Mouse (Mus musculus) granulocyte monocyte progenitor cell, adult 5-6 weeks (primary cell): ENCODE measurements at regions not wholly inside any gene's neighbourhood (a gene's known extent, or its start where the extent isn't known, plus 50 kb on each side); places are given as distances from the start of the nearest gene placed in this dataset.
A peak's percentile ranks its signal among the peaks of the same experiment; 100 is the strongest.

Experiments used
- ATAC-seq: replicated peaks from 2 replicates; pipeline ENCODE4 v1.8.0; 2016; ENCODE audit warnings: mild to moderate bottlenecking, moderate TSS enrichment, inconsistent platforms; ENCODE audit not compliant: poor library complexity, severe bottlenecking

GRCm38 (mm10) chr6:10970587-10971138 lies 936.6 kb downstream of the Ndufa4 start:
- ATAC-seq = no peak

GRCm38 (mm10) chr6:10969841-10970536 lies 937.3 kb downstream of the Ndufa4 start:
- ATAC-seq = no peak

GRCm38 (mm10) chr6:10943545-10943944 lies 963.8 kb downstream of the Ndufa4 start:
- peak; percentile 53 for ATAC-seq

- ATAC-seq = no peak
These were observed 965.8 kb downstream of the Ndufa4 start for GRCm38 (mm10) chr6:10941470-10941869.
